Mouse (Mus musculus) embryo, embryonic 11.5 days (tissue): ENCODE data around the gene Pdzrn3.

ENCODE experiments used
- DNase-seq: peaks from one replicate; pipeline ENCODE4 v3.0.0-alpha.2; 2012; ENCODE audit warnings: low read depth, low spot score

The Pdzrn3 gene

GRCm38 (mm10) chr6:101372982-101373381 lies 4.7 kb downstream of the Pdzrn3 start:
- no peak for DNase-seq

DNA sequence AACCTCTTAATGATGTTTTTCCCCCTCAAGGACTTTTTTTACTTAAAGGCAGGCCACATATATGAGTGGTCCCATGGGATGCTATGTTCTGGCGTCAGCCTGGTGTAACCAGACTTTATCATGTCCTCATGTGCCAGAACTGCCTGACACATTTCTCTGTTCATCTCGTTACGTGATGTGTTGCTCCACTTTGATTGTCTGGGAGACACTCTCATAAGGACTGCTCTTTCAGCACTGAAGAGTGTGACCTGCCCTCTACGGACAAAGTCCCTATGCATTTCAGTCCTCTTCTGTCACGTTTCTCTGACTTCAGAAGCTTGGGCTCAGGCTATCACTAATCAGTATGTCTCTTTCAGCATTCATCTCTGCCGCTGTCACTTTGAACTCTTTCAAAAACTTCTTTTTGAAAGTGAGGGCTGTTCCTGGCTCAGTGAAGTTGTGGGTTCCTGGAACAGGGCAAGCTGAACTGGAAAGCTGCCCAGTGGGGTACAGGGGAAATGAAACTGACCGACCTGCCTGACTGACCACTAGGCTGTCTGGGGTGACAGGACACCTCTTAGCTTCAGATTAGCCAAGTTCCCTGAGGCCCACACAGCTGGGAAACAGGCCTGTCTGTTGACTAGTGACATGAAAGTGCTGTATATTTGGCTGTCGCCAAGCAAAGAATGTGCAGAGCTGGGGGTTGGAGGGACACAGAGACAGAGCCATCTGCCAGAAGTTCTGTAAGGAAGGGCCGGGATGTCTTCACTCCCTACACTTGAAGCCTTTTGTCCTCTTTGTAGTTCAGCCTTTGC lies 10.7 kb downstream of the Pdzrn3 start:
- DNase-seq = no peak

DNA sequence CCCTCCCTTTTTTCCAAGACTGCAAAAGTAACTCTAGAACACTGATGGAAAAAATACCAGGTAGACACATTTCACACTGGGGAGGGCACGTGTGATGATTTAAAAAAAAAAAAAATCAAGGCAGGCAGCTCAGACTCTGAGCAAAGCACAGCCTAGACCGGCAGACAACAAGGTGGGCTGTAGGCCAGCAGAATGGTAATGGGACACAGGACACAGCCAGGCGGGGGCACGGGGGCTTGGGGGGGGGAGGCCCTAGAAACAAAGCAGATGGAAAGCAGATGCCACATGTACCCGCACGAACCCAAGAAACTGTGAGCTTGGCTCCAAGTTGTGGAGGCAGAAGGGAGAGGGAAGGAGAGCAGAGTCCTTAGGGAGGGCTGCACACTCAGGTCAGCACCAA lies 11.9 kb downstream of the Pdzrn3 start:
- no peak for DNase-seq

- no peak for DNase-seq
These were observed 13.8 kb downstream of the Pdzrn3 start for GRCm38 (mm10) chr6:101363904-101364303.

DNA sequence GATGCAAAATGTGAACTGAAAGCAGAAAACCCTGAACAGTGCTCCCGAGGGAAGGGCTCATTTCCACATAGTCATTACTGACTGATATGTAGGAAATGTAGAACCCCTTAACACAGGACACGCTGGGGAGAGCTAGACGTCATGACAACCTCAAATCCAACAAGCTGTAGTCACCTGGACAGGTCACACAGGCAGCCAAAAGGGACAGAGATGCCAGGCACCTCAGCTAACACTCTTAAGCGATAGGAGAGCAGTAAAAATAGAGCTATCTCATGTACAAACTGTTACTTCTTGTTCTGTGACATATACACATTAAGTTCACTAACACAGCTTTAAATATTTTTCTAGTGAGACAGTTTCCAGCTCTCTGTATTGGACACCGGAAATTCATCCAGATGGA lies 15.0 kb downstream of the Pdzrn3 start:
- no peak for DNase-seq

GRCm38 (mm10) chr6:101362268-101362667 lies 15.4 kb downstream of the Pdzrn3 start:
- DNase-seq = no peak

DNA sequence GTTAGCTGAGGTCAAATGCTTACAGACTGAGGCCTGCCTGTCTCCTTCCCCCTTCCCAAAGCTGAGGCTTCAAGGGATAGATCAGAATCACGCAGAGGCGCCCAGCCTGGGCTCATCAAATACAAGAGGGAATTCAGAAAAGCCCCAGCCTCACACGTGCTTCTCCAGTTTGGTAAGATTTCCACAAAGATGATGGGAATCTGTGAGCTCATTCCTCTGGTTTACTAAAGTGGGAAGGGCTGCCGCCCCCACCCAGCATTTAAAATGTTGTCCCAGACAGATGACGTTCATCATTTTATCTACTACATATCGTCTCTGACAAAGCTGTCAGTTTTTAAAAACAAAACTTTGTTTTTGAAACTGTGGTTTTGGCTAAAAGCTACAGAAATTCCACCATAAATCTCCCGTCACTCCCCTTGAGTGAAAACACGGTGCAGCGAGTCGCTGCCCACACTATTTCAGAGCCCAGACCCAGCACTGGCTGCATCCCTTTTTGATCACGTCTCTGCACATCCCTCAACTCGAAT lies 17.4 kb downstream of the Pdzrn3 start:
- DNase-seq = no peak

GRCm38 (mm10) chr6:101359646-101360045 lies 18.1 kb downstream of the Pdzrn3 start:
- DNase-seq = no peak

DNA sequence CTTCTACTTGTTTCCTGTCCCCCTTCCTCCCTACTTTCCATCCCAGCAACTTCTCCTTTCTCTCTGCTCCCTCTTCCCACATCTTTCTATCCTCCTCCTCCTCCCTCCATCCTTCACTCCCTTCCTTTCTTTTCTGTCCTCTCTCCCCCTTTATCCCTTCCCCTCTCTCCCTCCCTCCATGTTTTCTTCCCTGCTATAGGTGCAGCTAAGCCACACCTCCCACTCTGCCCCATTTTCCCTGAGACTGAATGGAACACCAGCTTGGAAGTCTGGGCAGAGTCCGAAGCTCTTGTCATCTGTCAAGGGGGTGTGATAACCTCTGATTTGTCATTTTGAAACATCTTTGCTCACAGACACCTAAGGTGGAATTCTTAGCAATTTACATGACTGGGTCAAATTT lies 22.8 kb downstream of the Pdzrn3 start:
- no peak for DNase-seq

GRCm38 (mm10) chr6:101354230-101354881 lies 23.3 kb downstream of the Pdzrn3 start:
- no peak for DNase-seq

DNA sequence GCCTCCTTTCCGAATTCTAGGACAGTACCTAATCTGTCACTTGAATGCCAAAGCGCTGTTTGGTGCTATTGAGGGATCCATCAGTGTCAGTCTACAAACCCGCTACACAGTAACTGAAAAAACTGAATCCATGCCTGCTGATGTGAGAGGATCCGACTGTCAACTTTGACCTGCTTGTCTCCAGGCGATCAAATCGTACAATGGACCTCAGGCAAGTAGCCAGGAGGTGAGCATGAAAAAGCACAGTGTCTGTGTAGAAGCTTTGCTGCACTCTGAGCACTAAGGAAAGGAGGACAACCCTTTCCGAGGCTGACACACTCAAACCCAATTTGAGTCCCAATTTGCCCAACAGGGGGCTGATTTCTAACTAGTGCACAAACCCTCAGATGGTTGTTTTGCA lies 24.0 kb downstream of the Pdzrn3 start:
- DNase-seq = no peak

DNA sequence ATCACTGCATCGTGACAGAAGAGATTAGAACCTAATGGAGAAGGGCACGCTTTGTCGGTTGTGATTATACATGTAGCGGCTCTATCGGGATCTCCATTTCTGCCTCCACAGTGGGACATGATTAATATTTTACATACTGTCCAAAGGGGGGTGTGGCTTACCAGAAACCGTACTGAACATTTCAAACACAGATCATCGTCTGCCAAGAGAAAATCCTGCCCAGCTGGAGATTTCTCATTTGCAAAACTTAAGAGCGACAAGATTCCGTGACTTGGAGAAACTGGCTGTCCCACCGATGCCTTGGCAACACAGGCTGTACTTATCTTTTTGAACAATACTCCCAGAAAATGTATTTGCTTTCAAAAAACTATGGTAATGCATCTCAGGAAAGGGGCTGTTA lies 25.1 kb downstream of the Pdzrn3 start:
- no peak for DNase-seq

DNA sequence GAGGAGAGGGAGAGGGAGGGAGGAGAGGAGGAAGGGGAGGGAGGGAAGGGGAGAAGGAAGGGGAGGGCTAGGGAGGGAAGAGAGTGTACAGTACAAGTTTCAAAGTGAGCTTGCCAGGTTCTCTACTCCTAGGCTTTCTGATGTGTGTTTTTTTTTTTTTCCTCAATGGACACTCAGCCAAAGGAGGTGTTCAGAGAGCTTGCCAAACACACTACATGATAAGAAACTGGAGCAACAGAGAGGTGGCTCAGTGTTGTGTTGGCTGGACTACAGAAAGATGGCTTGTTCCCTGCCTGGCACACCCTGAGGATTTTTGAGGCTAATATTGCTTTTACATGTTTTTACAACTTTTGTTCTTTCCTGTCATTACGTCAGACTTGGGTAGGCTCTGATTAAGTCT lies 26.6 kb downstream of the Pdzrn3 start:
- no peak for DNase-seq

DNA sequence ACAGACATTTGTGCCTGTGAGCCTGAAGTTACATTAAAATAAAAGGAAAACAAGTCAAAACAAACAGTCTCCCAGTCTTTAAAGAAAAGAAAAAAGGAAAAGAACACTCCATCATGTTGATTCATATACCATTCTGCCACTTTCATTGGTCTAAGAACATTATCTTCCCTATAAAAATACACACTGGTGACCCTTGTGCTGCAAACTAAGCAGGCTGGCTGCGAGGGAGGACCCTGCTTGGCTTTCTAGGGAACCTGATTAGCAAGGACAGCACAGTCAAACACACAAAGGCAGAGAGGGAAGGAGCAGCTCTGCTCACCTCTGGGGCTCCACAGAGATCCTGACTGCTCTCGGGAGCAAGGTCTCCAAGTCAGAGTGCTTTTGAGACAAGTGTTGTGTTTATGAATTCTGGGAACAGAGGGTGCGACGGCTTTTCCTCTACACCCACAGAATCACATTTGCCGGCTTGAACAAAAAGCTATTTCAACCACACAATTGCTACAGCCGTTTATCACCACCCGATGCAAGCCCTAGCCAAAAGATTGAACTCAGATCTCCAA lies 27.2 kb downstream of the Pdzrn3 start:
- DNase-seq = no peak

- DNase-seq = no peak
These were observed 29.2 kb downstream of the Pdzrn3 start for GRCm38 (mm10) chr6:101348496-101348895.

DNA sequence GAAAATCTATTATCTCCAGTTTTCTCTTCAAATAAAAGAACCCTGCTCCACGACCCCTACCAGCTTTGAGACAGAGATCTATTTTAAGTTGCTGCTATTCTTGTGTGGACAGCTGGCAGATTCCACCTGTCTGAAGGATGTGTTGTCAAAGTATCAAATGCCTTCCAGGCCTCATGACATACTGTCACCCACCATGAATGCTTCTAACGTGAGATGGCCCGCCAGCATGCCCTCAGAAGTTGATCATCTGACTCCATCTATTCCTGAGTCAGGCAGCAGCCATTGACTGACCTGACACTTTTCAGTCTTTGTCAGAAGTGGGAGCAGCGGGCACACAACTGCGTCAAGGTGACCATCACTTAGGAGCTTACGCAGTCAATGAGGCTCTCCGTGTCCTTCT lies 37.6 kb downstream of the Pdzrn3 start:
- DNase-seq = no peak

GRCm38 (mm10) chr6:101337842-101338528 lies 39.7 kb downstream of the Pdzrn3 start:
- DNase-seq = no peak

GRCm38 (mm10) chr6:101336660-101337059 lies 41.0 kb downstream of the Pdzrn3 start:
- no peak for DNase-seq

DNA sequence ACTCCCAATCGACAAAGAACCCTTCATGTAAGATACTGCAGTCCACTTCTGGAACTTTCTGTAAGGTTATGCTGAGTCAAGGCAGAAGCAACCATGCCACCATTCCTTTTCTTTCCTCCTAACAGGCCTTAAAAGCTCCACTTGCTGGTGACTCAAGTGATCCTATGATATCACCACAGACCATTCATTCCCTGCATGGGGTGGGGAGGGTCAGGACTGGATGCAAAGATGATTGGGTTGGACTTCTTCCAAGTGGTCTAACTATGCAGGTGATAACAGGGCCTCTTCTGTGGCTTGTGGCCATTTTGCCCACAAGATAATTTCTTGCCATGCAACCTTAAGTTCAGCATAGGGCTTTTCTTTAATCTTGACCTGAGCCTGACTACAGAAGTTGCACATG lies 42.0 kb downstream of the Pdzrn3 start:
- DNase-seq = no peak

- no peak for DNase-seq
These were observed 43.2 kb downstream of the Pdzrn3 start for GRCm38 (mm10) chr6:101334495-101334894.

DNA sequence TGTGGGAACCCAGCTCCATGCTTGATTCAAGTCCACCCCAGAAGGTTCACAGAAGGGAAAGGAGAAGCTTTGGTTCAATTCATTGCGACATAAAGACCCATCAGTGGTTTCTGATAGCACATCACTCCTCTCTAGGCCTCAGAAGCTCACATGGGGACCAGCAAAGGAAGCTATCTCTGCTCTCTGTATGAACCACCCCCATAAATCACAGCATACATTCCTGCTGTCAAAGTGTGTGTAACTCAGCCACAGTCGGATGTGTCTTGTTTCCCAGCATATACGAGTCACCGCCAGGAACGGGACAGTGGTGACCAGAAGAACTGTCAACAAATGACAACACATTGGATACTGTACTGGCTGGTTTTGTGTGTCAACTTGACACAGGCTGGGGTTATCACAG lies 47.3 kb downstream of the Pdzrn3 start:
- DNase-seq = no peak

- DNase-seq = no peak
These were observed 48.2 kb downstream of the Pdzrn3 start for GRCm38 (mm10) chr6:101329499-101329898.
